Mouse (Mus musculus) limb, embryonic 11.5 days (tissue): ENCODE results near the gene Psmb10. TPM values are rescaled to one million over a fixed set of nuclear protein-coding genes. Genes with fewer than 3 reads are reported as not detected.

Experiments
- microRNA-seq: library from miRNA; unstranded; fragments of <30 nt; microRNA quantifications from one replicate; pipeline ENCODE4, GENCODE M21; 2016
- polyA plus RNA-seq: library from polyadenylated mRNA; unstranded; fragments of >200 nt; fragmentation: Nextera tagmentation; extraction: Ambion mirVana; gene quantifications from 2 replicates; pipeline ENCODE4 v1.2.1, GENCODE M21; 2014

Gene Psmb10
- polyA plus RNA-seq, 1 experiment from 2014 or later = 28.4 TPM

Small RNA genes within 50 kb of the gene (microRNA-seq; reads per million reads assigned to microRNA genes)
- not detected for gene Mir7074

Other genes starting within 250 kb of the Psmb10 start
- gene Acd, start 237.3 kb downstream of the Psmb10 start, polyA plus RNA-seq = 68.9 and 71.5 TPM in 2 replicates
- gene Pard6a, start 237.3 kb downstream of the Psmb10 start, polyA plus RNA-seq = 14.6 TPM in 2 replicates
- 0.12 TPM in 1 of 2 replicates, not detected in the other for gene 4933405L10Rik, start 230.8 kb downstream of the Psmb10 start, polyA plus RNA-seq
- gene Enkd1, start 230.2 kb downstream of the Psmb10 start, polyA plus RNA-seq = 42.3 and 44.3 TPM in 2 replicates
- 22.8 and 25.8 TPM in 2 replicates for gene Gfod2, start 179.8 kb downstream of the Psmb10 start, polyA plus RNA-seq
- gene Ranbp10, start 111.1 kb downstream of the Psmb10 start, polyA plus RNA-seq = 17.0 and 17.3 TPM in 2 replicates
- gene Tsnaxip1, start 110.7 kb downstream of the Psmb10 start, polyA plus RNA-seq = 0.14 and 0.15 TPM in 2 replicates
- 48.8 and 55.2 TPM in 2 replicates for gene Cenpt, start 85.2 kb downstream of the Psmb10 start, polyA plus RNA-seq
- 73.4 and 77.6 TPM in 2 replicates for gene Thap11, start 83.3 kb downstream of the Psmb10 start, polyA plus RNA-seq
- gene Nutf2, start 77.9 kb downstream of the Psmb10 start, polyA plus RNA-seq = 327 and 371 TPM in 2 replicates
- 44.2 and 51.3 TPM in 2 replicates for gene Edc4, start 57.6 kb downstream of the Psmb10 start, polyA plus RNA-seq
- gene Nrn1l, start 44.9 kb downstream of the Psmb10 start, polyA plus RNA-seq = 0.43 and 0.78 TPM in 2 replicates
- 27.8 and 28.9 TPM in 2 replicates for gene Pskh1, start 38.0 kb downstream of the Psmb10 start, polyA plus RNA-seq
- 1.1 and 1.5 TPM in 2 replicates for gene Ctrl, start 4.6 kb downstream of the Psmb10 start, polyA plus RNA-seq
- 1.2 and 1.3 TPM in 2 replicates for gene Lcat, start 4.9 kb upstream of the Psmb10 start, polyA plus RNA-seq
- 23.5 and 27.2 TPM in 2 replicates for gene Slc12a4, start 27.7 kb upstream of the Psmb10 start, polyA plus RNA-seq
- not detected in 2 replicates for gene Dpep3, start 41.0 kb upstream of the Psmb10 start, polyA plus RNA-seq
- 18.8 and 21.8 TPM in 2 replicates for gene Dus2, start 52.9 kb upstream of the Psmb10 start, polyA plus RNA-seq
- gene Dpep2nb, start 67.5 kb upstream of the Psmb10 start, polyA plus RNA-seq = not detected in 2 replicates
- gene Ddx28, start 73.4 kb upstream of the Psmb10 start, polyA plus RNA-seq = 23.1 and 24.9 TPM in 2 replicates
- 6.4 and 6.6 TPM in 2 replicates for gene Nfatc3, start 120.4 kb upstream of the Psmb10 start, polyA plus RNA-seq
- gene Esrp2, start 198.5 kb upstream of the Psmb10 start, polyA plus RNA-seq = 4.6 and 5.6 TPM in 2 replicates
- gene Pla2g15, start 212.0 kb upstream of the Psmb10 start, polyA plus RNA-seq = 5.9 and 6.7 TPM in 2 replicates
- gene Slc7a6, start 230.4 kb upstream of the Psmb10 start, polyA plus RNA-seq = 101 and 107 TPM in 2 replicates